Mouse (Mus musculus): ENCODE measurements around the gene Plekhg2. TPM values are rescaled to one million over a fixed set of nuclear protein-coding genes. Genes with fewer than 3 reads are reported as not detected.

Gene Plekhg2
- 63.4 and 70.7 TPM in 2 replicates for polyA plus RNA-seq (2014; fragmentation: Nextera tagmentation; extraction: Ambion mirVana)

DNA sequence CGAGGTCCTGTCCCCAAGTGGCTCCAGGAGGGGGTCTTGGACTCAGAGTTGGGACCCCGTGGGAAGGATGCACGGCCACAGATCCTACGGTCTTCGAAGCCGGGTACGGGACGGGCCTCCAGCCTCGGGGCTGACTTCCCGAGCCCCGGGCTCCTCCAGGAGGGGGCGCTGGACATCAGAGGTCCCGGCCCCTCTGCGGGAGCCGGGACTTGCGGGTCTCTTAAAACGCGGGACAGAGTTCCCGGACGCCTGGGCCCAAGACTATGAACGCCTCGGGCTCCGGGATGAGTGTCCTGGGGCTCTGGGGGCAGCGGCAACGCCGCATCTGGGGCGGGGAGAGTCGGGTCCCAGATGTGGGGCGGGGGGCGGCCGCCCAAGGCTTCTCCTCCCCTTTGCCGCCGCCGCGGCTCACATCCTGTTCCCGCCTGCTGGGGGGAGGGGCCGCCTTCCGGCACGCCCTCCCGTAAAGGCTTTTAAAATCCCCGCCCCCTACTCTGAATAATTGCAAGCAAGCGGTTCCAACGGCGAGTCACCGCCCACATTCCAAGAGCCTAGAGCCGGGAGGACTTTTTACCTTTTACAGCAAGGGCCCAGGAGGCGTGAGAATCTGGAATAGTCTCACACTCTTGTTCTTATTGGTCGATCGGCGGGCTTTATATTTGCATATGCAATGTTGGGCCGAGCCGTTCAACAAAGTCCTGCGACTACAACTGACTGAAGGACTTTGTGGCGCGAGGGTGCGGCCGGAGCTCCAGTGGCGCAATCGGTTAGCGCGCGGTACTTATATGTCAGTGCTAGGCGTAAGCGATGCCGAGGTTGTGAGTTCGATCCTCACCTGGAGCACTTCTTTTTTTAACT lies at the start of gene Plekhg2:
TSS of gene Plekhg2 (minus strand) at position 349 of the 858 bp plus-strand sequence.
- Histone ChIP-seq H3K4me3 (ENCODE audit: low read depth, low read length) (peak within 1 kb of the TSS; percentile 92), H3K9me3 (ENCODE audit: control insufficient read depth, low read depth, low read length) (no peaks in the 10 kb centered on the region), H3K27ac (ENCODE audit: low read length) (peak within 1 kb of the TSS; percentile 94), H3K4me2 (replicated peaks; ENCODE audit: low read depth, low read length) (peak within 1 kb of the TSS; percentile 91), H3K27me3 (ENCODE audit: control insufficient read depth, insufficient read depth, low read length) (no peaks in the 10 kb centered on the region), H3K9ac (replicated peaks; ENCODE audit: low read depth, low read length) (peak within 1 kb of the TSS; percentile 93), H3K4me1 (ENCODE audit: control insufficient read depth, insufficient read depth, low read length) (peaks cover 29% of the 10 kb centered on the region), H3K36me3 (ENCODE audit: control insufficient read depth, insufficient read depth, low read length) (peaks cover 20% of the 10 kb centered on the region)
- under 1% methylated on average over 52 of the region's 66 CpGs for WGBS
- peak; percentile 86 for ATAC-seq (ENCODE audit: insufficient number of reproducible peaks, insufficient read depth, low FRiP score, low read depth)

DNA sequence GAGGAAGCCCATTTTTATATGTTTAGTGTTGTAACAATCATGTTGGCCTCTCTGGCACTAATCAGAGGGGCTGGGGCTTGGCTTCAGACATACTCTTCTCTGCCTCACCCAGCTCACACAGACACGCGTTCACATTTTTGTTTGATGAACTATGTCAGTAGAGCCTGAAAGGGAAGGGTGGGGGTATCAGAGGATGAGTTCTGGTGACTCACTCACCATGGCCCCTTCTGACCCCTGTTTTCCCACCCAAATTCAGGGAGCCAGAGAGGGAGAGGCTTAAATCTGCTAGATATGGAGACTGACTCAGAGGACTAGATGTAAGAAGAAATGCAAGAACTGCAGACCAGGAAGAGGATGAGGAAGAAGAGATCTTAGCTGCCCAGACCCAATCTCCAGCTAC lies 47.0 kb upstream of the Plekhg2 start:
- Histone ChIP-seq H3K27ac (ENCODE audit: low read length) (no peak overlapping the region), H3K36me3 (ENCODE audit: control insufficient read depth, insufficient read depth, low read length) (peaks cover 46% of the 10 kb centered on the region), H3K9ac (replicated peaks; ENCODE audit: low read depth, low read length) (no peak overlapping the region), H3K4me1 (ENCODE audit: control insufficient read depth, insufficient read depth, low read length) (0 out of 2 replicates have a peak, but pooled peaks cover 3% of the 10 kb centered on the region), H3K4me3 (ENCODE audit: low read depth, low read length) (no peak overlapping the region), H3K27me3 (ENCODE audit: control insufficient read depth, insufficient read depth, low read length) (no peaks in the 10 kb centered on the region), H3K4me2 (replicated peaks; ENCODE audit: low read depth, low read length) (no peak overlapping the region), H3K9me3 (ENCODE audit: control insufficient read depth, low read depth, low read length) (no peaks in the 10 kb centered on the region)
- no peak for ATAC-seq (ENCODE audit: insufficient number of reproducible peaks, insufficient read depth, low FRiP score, low read depth)
- WGBS = 89% methylated on average over 2 of the region's 2 CpGs

DNA sequence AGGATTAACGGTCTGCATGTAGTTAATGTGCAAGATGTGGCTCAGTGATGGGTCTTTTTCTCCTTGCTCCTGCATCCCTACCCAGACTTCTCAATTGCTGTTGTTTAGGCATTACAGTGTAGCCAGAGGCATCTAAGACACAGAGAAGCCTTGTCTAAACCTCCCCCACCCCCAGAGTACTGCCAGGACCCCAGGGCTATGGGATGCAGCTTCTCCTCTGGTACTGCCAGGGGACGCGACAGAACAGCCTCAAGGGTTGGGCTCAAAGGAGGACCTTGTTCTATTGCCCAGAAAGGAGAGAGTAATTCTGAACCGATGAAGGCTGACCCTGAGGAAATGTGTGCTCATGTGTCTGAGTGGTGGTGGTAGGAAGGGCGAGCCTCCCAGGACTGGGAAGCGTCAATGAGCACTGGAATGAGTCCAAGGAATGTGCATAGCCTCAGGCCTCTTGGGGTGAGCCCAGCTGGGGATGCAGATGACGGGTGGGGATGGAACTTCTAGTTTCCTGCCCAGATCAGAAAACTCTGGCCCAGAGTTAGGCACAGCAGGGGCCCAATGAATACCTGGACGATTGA lies 45.8 kb upstream of the Plekhg2 start:
- Histone ChIP-seq H3K9me3 (ENCODE audit: control insufficient read depth, low read depth, low read length) (no peaks in the 10 kb centered on the region), H3K27ac (ENCODE audit: low read length) (no peak overlapping the region), H3K36me3 (ENCODE audit: control insufficient read depth, insufficient read depth, low read length) (peaks cover 52% of the 10 kb centered on the region), H3K27me3 (ENCODE audit: control insufficient read depth, insufficient read depth, low read length) (no peaks in the 10 kb centered on the region), H3K4me1 (ENCODE audit: control insufficient read depth, insufficient read depth, low read length) (0 out of 2 replicates have a peak, but pooled peaks cover 3% of the 10 kb centered on the region), H3K9ac (replicated peaks; ENCODE audit: low read depth, low read length) (no peak overlapping the region), H3K4me2 (replicated peaks; ENCODE audit: low read depth, low read length) (no peak overlapping the region), H3K4me3 (ENCODE audit: low read depth, low read length) (no peak overlapping the region)
- ATAC-seq (ENCODE audit: insufficient number of reproducible peaks, insufficient read depth, low FRiP score, low read depth) = peak; percentile 42; the same call in 1 of the 2 replicates
- 71% methylated on average over 8 of the region's 8 CpGs for WGBS

DNA sequence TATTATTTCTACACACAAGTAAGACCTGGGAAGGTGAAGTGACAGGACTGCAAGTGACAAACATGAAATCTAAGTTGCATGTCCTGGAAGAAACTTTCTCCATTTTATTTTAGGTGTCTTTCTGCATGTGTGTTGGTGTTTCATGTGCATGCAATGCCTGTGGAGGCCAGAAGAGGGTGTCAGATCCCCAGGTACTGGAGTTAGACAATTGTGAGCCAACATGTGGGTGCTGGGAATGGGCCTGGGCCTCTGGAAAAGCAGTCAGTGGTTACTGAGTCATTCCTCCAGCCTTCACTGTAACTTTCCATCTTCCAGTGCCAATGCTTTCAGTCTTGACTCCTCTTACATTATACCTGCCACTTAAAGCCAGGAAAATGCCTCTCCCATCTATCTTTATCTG lies 45.0 kb upstream of the Plekhg2 start:
- no peak overlapping the region for H3K4me3 ChIP-seq (ENCODE audit: low read depth, low read length)
- H3K27ac ChIP-seq (ENCODE audit: low read length) = no peak overlapping the region
- no peaks in the 10 kb centered on the region for H3K9me3 ChIP-seq (ENCODE audit: control insufficient read depth, low read depth, low read length)
- 0 out of 2 replicates have a peak, but pooled peaks cover 3% of the 10 kb centered on the region for H3K4me1 ChIP-seq (ENCODE audit: control insufficient read depth, insufficient read depth, low read length)
- peaks cover 52% of the 10 kb centered on the region for H3K36me3 ChIP-seq (ENCODE audit: control insufficient read depth, insufficient read depth, low read length)
- ATAC-seq (ENCODE audit: insufficient number of reproducible peaks, insufficient read depth, low FRiP score, low read depth) = no peak
- H3K4me2 ChIP-seq (replicated peaks; ENCODE audit: low read depth, low read length) = no peak overlapping the region
- no peak overlapping the region for H3K9ac ChIP-seq (replicated peaks; ENCODE audit: low read depth, low read length)
- no peaks in the 10 kb centered on the region for H3K27me3 ChIP-seq (ENCODE audit: control insufficient read depth, insufficient read depth, low read length)

DNA sequence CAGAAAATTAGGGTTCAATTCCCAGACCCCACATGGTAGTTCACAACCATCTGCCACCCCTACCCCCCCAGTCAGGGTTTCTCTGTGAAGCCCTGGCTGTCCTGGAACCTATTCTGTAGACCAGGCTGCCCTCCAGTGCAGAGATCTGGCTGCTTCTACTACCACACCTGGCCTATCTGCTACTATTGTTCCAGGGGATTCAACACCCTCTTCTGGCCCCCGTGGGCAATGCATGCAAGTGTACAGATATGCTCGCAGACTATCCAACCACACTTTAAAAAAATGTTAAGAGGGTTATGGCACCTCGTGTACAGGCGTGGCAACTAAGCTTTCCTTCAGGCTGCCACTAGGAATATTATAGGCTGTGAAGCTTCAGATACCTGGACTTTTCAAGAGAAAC lies 40.4 kb upstream of the Plekhg2 start:
- no peaks in the 10 kb centered on the region for H3K9me3 ChIP-seq (ENCODE audit: control insufficient read depth, low read depth, low read length)
- H3K4me2 ChIP-seq (replicated peaks; ENCODE audit: low read depth, low read length) = no peak overlapping the region
- no peak for ATAC-seq (ENCODE audit: insufficient number of reproducible peaks, insufficient read depth, low FRiP score, low read depth)
- WGBS = 85% methylated on average over 4 of the region's 4 CpGs
- no peaks in the 10 kb centered on the region for H3K27me3 ChIP-seq (ENCODE audit: control insufficient read depth, insufficient read depth, low read length)
- H3K27ac ChIP-seq (ENCODE audit: low read length) = no peak overlapping the region
- peaks cover 49% of the 10 kb centered on the region for H3K36me3 ChIP-seq (ENCODE audit: control insufficient read depth, insufficient read depth, low read length)
- H3K4me3 ChIP-seq (ENCODE audit: low read depth, low read length) = no peak overlapping the region
- H3K9ac ChIP-seq (replicated peaks; ENCODE audit: low read depth, low read length) = no peak overlapping the region
- no peaks in the 10 kb centered on the region for H3K4me1 ChIP-seq (ENCODE audit: control insufficient read depth, insufficient read depth, low read length)

DNA sequence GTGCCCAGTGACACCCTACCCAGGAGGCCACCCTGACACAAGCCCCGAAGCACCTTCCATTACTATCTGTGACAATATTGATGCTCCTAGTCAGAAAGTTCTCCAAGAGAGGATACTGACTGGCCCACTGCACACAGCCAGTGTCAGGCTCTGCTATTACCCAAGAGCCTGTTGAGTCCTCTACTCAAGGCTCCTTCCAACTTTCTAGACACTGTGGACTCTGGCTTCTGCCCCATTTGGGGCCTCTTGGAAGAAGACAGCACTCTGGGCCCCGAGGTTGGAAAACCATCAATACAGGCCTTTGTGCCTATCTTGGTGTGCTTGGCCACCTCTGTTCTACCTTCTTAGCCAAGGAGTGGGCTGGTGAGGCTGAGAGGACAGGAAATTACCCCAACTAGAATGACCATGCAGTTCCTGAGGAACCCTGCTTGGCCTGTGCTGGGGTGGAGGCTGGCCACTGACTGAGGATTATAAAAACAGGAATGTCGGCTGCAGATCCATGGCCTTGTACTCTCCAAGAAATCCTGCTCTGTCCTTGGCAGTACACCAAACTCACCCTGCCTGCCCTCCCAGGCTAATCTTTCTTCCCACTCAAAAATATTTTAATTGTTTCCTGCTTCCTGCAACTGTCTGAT lies 38.6 kb upstream of the Plekhg2 start:
- Histone ChIP-seq H3K27ac (ENCODE audit: low read length) (no peak overlapping the region), H3K9ac (replicated peaks; ENCODE audit: low read depth, low read length) (no peak overlapping the region), H3K4me3 (ENCODE audit: low read depth, low read length) (no peak overlapping the region), H3K27me3 (ENCODE audit: control insufficient read depth, insufficient read depth, low read length) (no peaks in the 10 kb centered on the region), H3K4me2 (replicated peaks; ENCODE audit: low read depth, low read length) (no peak overlapping the region), H3K36me3 (ENCODE audit: control insufficient read depth, insufficient read depth, low read length) (peaks cover 63% of the 10 kb centered on the region), H3K9me3 (ENCODE audit: control insufficient read depth, low read depth, low read length) (no peaks in the 10 kb centered on the region), H3K4me1 (ENCODE audit: control insufficient read depth, insufficient read depth, low read length) (no peaks in the 10 kb centered on the region)
- no peak for ATAC-seq (ENCODE audit: insufficient number of reproducible peaks, insufficient read depth, low FRiP score, low read depth)
- WGBS = 78% methylated on average over 3 of the region's 3 CpGs

DNA sequence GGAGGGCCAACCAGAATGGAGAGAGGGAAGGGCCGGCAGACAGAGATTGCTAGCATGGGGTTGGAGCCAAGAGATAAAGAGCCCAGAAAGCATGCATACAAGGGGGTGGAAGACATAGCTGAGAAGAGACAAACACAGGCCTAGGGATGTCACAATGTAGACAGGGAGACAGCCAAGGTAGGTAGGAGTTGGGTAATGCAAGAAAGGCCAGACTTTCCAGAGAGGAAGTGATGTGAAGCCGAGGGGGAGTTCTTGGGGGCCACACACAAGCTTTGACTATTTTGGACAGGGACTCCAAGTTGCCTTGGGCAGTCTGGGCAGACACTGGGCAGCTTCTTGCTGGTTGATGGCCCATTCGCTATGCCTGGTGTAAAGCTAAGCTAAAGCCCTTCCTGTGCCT lies 29.5 kb upstream of the Plekhg2 start:
- H3K4me3 ChIP-seq (ENCODE audit: low read depth, low read length) = no peak overlapping the region
- no peak overlapping the region for H3K9ac ChIP-seq (replicated peaks; ENCODE audit: low read depth, low read length)
- H3K4me2 ChIP-seq (replicated peaks; ENCODE audit: low read depth, low read length) = no peak overlapping the region
- H3K27ac ChIP-seq (ENCODE audit: low read length) = no peak overlapping the region
- H3K36me3 ChIP-seq (ENCODE audit: control insufficient read depth, insufficient read depth, low read length) = peaks cover 79% of the 10 kb centered on the region
- ATAC-seq (ENCODE audit: insufficient number of reproducible peaks, insufficient read depth, low FRiP score, low read depth) = no peak
- H3K9me3 ChIP-seq (ENCODE audit: control insufficient read depth, low read depth, low read length) = no peaks in the 10 kb centered on the region
- WGBS = 80% methylated on average over 3 of the region's 3 CpGs
- no peaks in the 10 kb centered on the region for H3K4me1 ChIP-seq (ENCODE audit: control insufficient read depth, insufficient read depth, low read length)
- H3K27me3 ChIP-seq (ENCODE audit: control insufficient read depth, insufficient read depth, low read length) = no peaks in the 10 kb centered on the region

DNA sequence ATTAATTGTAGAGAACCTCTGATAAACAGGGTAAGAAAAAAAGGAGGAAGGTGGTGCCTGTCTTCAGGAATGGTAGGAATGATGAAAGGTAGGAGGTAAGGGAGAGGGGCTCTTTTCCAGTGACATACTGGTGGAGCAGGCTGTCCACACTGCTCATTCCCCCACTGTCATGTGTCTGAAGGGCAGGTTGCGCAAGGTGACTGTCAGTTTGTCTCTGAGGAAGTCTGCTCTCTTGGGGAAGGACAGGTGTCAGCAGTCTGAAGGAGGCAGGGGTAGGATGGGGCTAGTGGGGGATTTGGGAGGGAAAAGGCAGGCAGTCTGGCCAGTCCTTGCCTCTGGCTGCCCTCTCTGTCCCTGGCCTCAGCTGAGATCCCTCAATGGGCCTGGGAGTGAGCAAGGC lies 28.6 kb upstream of the Plekhg2 start:
- no peak overlapping the region for H3K4me2 ChIP-seq (replicated peaks; ENCODE audit: low read depth, low read length)
- no peaks in the 10 kb centered on the region for H3K4me1 ChIP-seq (ENCODE audit: control insufficient read depth, insufficient read depth, low read length)
- peaks cover 78% of the 10 kb centered on the region for H3K36me3 ChIP-seq (ENCODE audit: control insufficient read depth, insufficient read depth, low read length)
- H3K27me3 ChIP-seq (ENCODE audit: control insufficient read depth, insufficient read depth, low read length) = no peaks in the 10 kb centered on the region
- ATAC-seq (ENCODE audit: insufficient number of reproducible peaks, insufficient read depth, low FRiP score, low read depth) = no peak
- H3K4me3 ChIP-seq (ENCODE audit: low read depth, low read length) = no peak overlapping the region
- no peak overlapping the region for H3K9ac ChIP-seq (replicated peaks; ENCODE audit: low read depth, low read length)
- H3K27ac ChIP-seq (ENCODE audit: low read length) = no peak overlapping the region
- no peaks in the 10 kb centered on the region for H3K9me3 ChIP-seq (ENCODE audit: control insufficient read depth, low read depth, low read length)
- 100% methylated on average over 1 of the region's 1 CpGs for WGBS
